ENCODE assay signal across 9 mouse cellular contexts in genomic region chr12:10589537-10589936, GRCm38 (mm10).
A peak's percentile ranks its signal among the peaks of the same experiment; 100 is the strongest.
DNase-seq lines count a peak whose midpoint lies in the region; ATAC-seq and TF ChIP-seq lines count a peak whose summit lies in the region.
"Had no signal": no experiment of that assay in that cellular context is flagged by ENCODE, and none has a peak within 500 bp of the region (broad histone marks: within the 10 kb centered on the region; RNA-seq: fewer than 3 reads in every experiment).

No protein-coding gene starts in this region.

- H3K27me3 ChIP-seq in embryonic facial prominence, embryonic 14.5 days (replicated peaks; ENCODE audit: control insufficient read depth, insufficient read depth, low read length): no peaks in the 10 kb centered on the region
- H3K27me3 ChIP-seq in heart, postnatal 0 days (ENCODE audit: control insufficient read depth, insufficient read depth, low read length): no peaks in the 10 kb centered on the region
- H3K27me3 ChIP-seq in liver, embryonic 11.5 days (replicated peaks; ENCODE audit: control insufficient read depth, insufficient read depth, low read length): no peaks in the 10 kb centered on the region
- no peaks in the 10 kb centered on the region for H3K27me3 ChIP-seq in neural tube, embryonic 12.5 days (replicated peaks)
- H3K27me3 ChIP-seq: liver, embryonic 15.5 days had no signal

- no peak overlapping the region for H3K27ac ChIP-seq in embryonic facial prominence, embryonic 14.5 days (replicated peaks; ENCODE audit: low read depth, low read length)
- H3K27ac ChIP-seq in heart, postnatal 0 days (ENCODE audit: low read depth): no peak overlapping the region
- no peak overlapping the region for H3K27ac ChIP-seq in liver, embryonic 11.5 days (ENCODE audit: low read depth, low read length)
- no peak overlapping the region for H3K27ac ChIP-seq in neural tube, embryonic 12.5 days
- H3K27ac ChIP-seq: liver, embryonic 15.5 days had no signal

- peak; percentile 86 for TF ChIP-seq CTCF in heart, postnatal 0 days (IDR thresholded peaks at IDR 0.05; ENCODE audit: low read depth)

- ATAC-seq in embryonic facial prominence, embryonic 14.5 days (ENCODE audit: low read depth): peak; percentile 92
- no peak for ATAC-seq in heart, postnatal 0 days (ENCODE audit: insufficient read depth, low read depth)
- peak; percentile 54; the same call in 1 of the 2 replicates for ATAC-seq in liver, embryonic 11.5 days (replicated peaks; ENCODE audit: low FRiP score)
- peak; percentile 87 for ATAC-seq in neural tube, embryonic 12.5 days (ENCODE audit: low FRiP score, low read depth)

- no peak overlapping the region for H3K9ac ChIP-seq in embryonic facial prominence, embryonic 14.5 days (ENCODE audit: low read depth, low read length)
- H3K9ac ChIP-seq in heart, postnatal 0 days (replicated peaks; ENCODE audit: low read depth, low read length): no peak overlapping the region
- H3K9ac ChIP-seq in liver, embryonic 11.5 days (ENCODE audit: low read depth, low read length): no peak overlapping the region
- no peak overlapping the region for H3K9ac ChIP-seq in neural tube, embryonic 12.5 days
- H3K9ac ChIP-seq: liver, embryonic 15.5 days had no signal

- H3K9me3 ChIP-seq in embryonic facial prominence, embryonic 14.5 days (ENCODE audit: control insufficient read depth, low read length): no peaks in the 10 kb centered on the region
- H3K9me3 ChIP-seq in heart, postnatal 0 days (replicated peaks; ENCODE audit: control insufficient read depth, low read length): no peaks in the 10 kb centered on the region
- no peaks in the 10 kb centered on the region for H3K9me3 ChIP-seq in liver, embryonic 11.5 days (ENCODE audit: control insufficient read depth, low read length)
- no peaks in the 10 kb centered on the region for H3K9me3 ChIP-seq in neural tube, embryonic 12.5 days
- H3K9me3 ChIP-seq: liver, embryonic 15.5 days had no signal

- TF ChIP-seq EP300 in heart, postnatal 0 days (IDR thresholded peaks at IDR 0.05; ENCODE audit: low read depth): no peak

- no peaks in the 10 kb centered on the region for H3K36me3 ChIP-seq in embryonic facial prominence, embryonic 14.5 days (ENCODE audit: control insufficient read depth, insufficient read depth, low read length)
- H3K36me3 ChIP-seq in heart, postnatal 0 days (replicated peaks; ENCODE audit: control insufficient read depth, insufficient read depth, low read length): no peaks in the 10 kb centered on the region
- no peaks in the 10 kb centered on the region for H3K36me3 ChIP-seq in liver, embryonic 11.5 days (ENCODE audit: control insufficient read depth, insufficient read depth, low read length)
- no peaks in the 10 kb centered on the region for H3K36me3 ChIP-seq in neural tube, embryonic 12.5 days
- H3K36me3 ChIP-seq: liver, embryonic 15.5 days had no signal

- WGBS in embryonic facial prominence, embryonic 14.5 days: 38% methylated on average over 8 of the region's 8 CpGs
- 30% methylated on average over 8 of the region's 8 CpGs for WGBS in heart, postnatal 0 days
- 43% methylated on average over 8 of the region's 8 CpGs for WGBS in liver, embryonic 11.5 days
- WGBS in neural tube, embryonic 12.5 days: 44% methylated on average over 8 of the region's 8 CpGs

- no peaks in the 10 kb centered on the region for H3K4me1 ChIP-seq in embryonic facial prominence, embryonic 14.5 days (ENCODE audit: control insufficient read depth, insufficient read depth, low read length)
- H3K4me1 ChIP-seq in heart, postnatal 0 days (ENCODE audit: control insufficient read depth, insufficient read depth): no peaks in the 10 kb centered on the region
- H3K4me1 ChIP-seq in liver, embryonic 11.5 days (replicated peaks; ENCODE audit: control insufficient read depth, insufficient read depth, low read length): no peaks in the 10 kb centered on the region
- no peaks in the 10 kb centered on the region for H3K4me1 ChIP-seq in neural tube, embryonic 12.5 days
- H3K4me1 ChIP-seq: liver, embryonic 15.5 days had no signal

- H3K4me3 ChIP-seq in embryonic facial prominence, embryonic 14.5 days (ENCODE audit: low read depth, low read length): no peak overlapping the region
- H3K4me3 ChIP-seq in heart, postnatal 0 days (ENCODE audit: low read depth, low read length): no peak overlapping the region
- no peak overlapping the region for H3K4me3 ChIP-seq in liver, embryonic 11.5 days (ENCODE audit: low read depth, low read length)
- no peak overlapping the region for H3K4me3 ChIP-seq in neural tube, embryonic 12.5 days
- H3K4me3 ChIP-seq: liver, embryonic 15.5 days had no signal

- peak; percentile 2 to 16 for DNase-seq in CD8-positive naive resting alpha-beta T cell, adult 2 months (ENCODE audit: low read depth in 2 of 2, low spot score in 2 of 2)
- DNase-seq in adrenal gland, postnatal 36 days: peak; percentile 42 to 65
- peak; percentile 89 for DNase-seq in embryonic facial prominence, embryonic 14.5 days (ENCODE audit: low spot score)
- DNase-seq in heart, postnatal 0 days (ENCODE audit: low spot score): peak; percentile 69
- peak; percentile 67 for DNase-seq in kidney, postnatal 14 days
- peak; percentile 39 for DNase-seq in liver, embryonic 11.5 days (ENCODE audit: low spot score)
- DNase-seq in thymus, postnatal 14 days: peak; percentile 40

- H3K4me2 ChIP-seq in embryonic facial prominence, embryonic 14.5 days (ENCODE audit: low read depth, low read length): no peak overlapping the region
- H3K4me2 ChIP-seq in heart, postnatal 0 days (ENCODE audit: low read depth, low read length): no peak overlapping the region
- no peak overlapping the region for H3K4me2 ChIP-seq in liver, embryonic 11.5 days
- H3K4me2 ChIP-seq in neural tube, embryonic 12.5 days (replicated peaks): no peak overlapping the region
- H3K4me2 ChIP-seq: liver, embryonic 15.5 days had no signal

Comparison
In these comparisons a context has a peak if more than half of its experiments do, and no peak if none do; other contexts are left out.
1. DNase-seq: peak in every context shown above with its lines; median percentile 89 in embryonic facial prominence, embryonic 14.5 days; 69 in heart, postnatal 0 days; 67 in kidney, postnatal 14 days; 54 in adrenal gland, postnatal 36 days; 40 in thymus, postnatal 14 days; 39 in liver, embryonic 11.5 days; 9 in CD8-positive naive resting alpha-beta T cell, adult 2 months.